Mouse (Mus musculus): ENCODE measurements around the gene Gm14862. TPM values are rescaled to one million over a fixed set of nuclear protein-coding genes. Genes with fewer than 3 reads are reported as not detected.
"Not testable (repeated sequence)": the region's sequence is repeated elsewhere in the genome, so short reads cannot be mapped to it uniquely, and the experiment has no call there.

Gm14862 gene
- not detected for total RNA-seq (2021)

- intact Hi-C loops (cut with DNase I) = no loop called here
- no peak for DNase-seq (ENCODE audit: extremely low spot score in 1 of 2, low spot score in 2 of 2)
Measured at GRCm38 (mm10) chrX:9256766-9257165, at the start of gene Gm14862. Gene Gm14862, minus strand, starts transcription at chrX:9256899.

- intact Hi-C loops (cut with DNase I) = no loop called here
- DNase-seq (ENCODE audit: extremely low spot score in 1 of 2, low spot score in 2 of 2) = no peak
Measured at GRCm38 (mm10) chrX:9303455-9303854, 46.8 kb upstream of the Gm14862 start.

- no peak for DNase-seq (ENCODE audit: extremely low spot score in 1 of 2, low spot score in 2 of 2)
Measured at GRCm38 (mm10) chrX:9302791-9303190, 46.1 kb upstream of the Gm14862 start.

GRCm38 (mm10) chrX:9298413-9298864 is 41.7 kb upstream of the Gm14862 start:
- DNase-seq (ENCODE audit: extremely low spot score in 1 of 2, low spot score in 2 of 2) = no peak
- intact Hi-C loops (cut with DNase I) = no loop called here

More at GRCm38 (mm10) chrX:9302791-9303190, 46.1 kb upstream of the Gm14862 start:
- intact Hi-C loops (cut with DNase I) = no loop called here

- DNase-seq (ENCODE audit: extremely low spot score in 1 of 2, low spot score in 2 of 2); intact Hi-C loops (cut with DNase I): not testable (repeated sequence)
Measured at GRCm38 (mm10) chrX:9293140-9293829, 36.6 kb upstream of the Gm14862 start.

- intact Hi-C loops (cut with DNase I); DNase-seq (ENCODE audit: extremely low spot score in 1 of 2, low spot score in 2 of 2): not testable (repeated sequence)
Measured at GRCm38 (mm10) chrX:9283464-9283863, 26.8 kb upstream of the Gm14862 start, which contains the start of gene H2al1m. Gene H2al1m, plus strand, starts transcription at chrX:9283764.

- no peak for DNase-seq (ENCODE audit: extremely low spot score in 1 of 2, low spot score in 2 of 2)
- intact Hi-C loops (cut with DNase I) = no loop called here
Measured at GRCm38 (mm10) chrX:9274321-9274720, 17.6 kb upstream of the Gm14862 start.

GRCm38 (mm10) chrX:9273377-9274002 is 16.8 kb upstream of the Gm14862 start:
- DNase-seq (ENCODE audit: extremely low spot score in 1 of 2, low spot score in 2 of 2) = no peak
- intact Hi-C loops (cut with DNase I) = no loop called here

GRCm38 (mm10) chrX:9272460-9273361 is 16.0 kb upstream of the Gm14862 start, which contains the start of gene Xk:
Gene Xk, plus strand, starts transcription at chrX:9272756.
- intact Hi-C loops (cut with DNase I) = no loop called here
- peak; percentile 7 to 65 for DNase-seq (ENCODE audit: extremely low spot score in 1 of 2, low spot score in 2 of 2)

GRCm38 (mm10) chrX:9271947-9272459 is 15.3 kb upstream of the Gm14862 start:
- intact Hi-C loops (cut with DNase I) = no loop called here
- DNase-seq (ENCODE audit: extremely low spot score in 1 of 2, low spot score in 2 of 2) = no peak

- DNase-seq (ENCODE audit: extremely low spot score in 1 of 2, low spot score in 2 of 2) = no peak
- intact Hi-C loops (cut with DNase I) = no loop called here
Measured at GRCm38 (mm10) chrX:9271112-9271511, 14.4 kb upstream of the Gm14862 start.

- intact Hi-C loops (cut with DNase I) = no loop called here
- DNase-seq (ENCODE audit: extremely low spot score in 1 of 2, low spot score in 2 of 2) = no peak
Measured at GRCm38 (mm10) chrX:9259267-9259666, 2.6 kb upstream of the Gm14862 start.

GRCm38 (mm10) chrX:9257831-9258230 is 1.1 kb upstream of the Gm14862 start:
- DNase-seq (ENCODE audit: extremely low spot score in 1 of 2, low spot score in 2 of 2) = no peak
- intact Hi-C loops (cut with DNase I) = no loop called here

- intact Hi-C loops (cut with DNase I) = no loop called here
- DNase-seq (ENCODE audit: extremely low spot score in 1 of 2, low spot score in 2 of 2) = no peak
Measured at GRCm38 (mm10) chrX:9254901-9255300, 1.8 kb downstream of the Gm14862 start.

GRCm38 (mm10) chrX:9253990-9254389 is 2.7 kb downstream of the Gm14862 start:
- intact Hi-C loops (cut with DNase I) = no loop called here
- DNase-seq (ENCODE audit: extremely low spot score in 1 of 2, low spot score in 2 of 2) = no peak

- intact Hi-C loops (cut with DNase I) = no loop called here
Measured at GRCm38 (mm10) chrX:9248911-9249310, 7.8 kb downstream of the Gm14862 start.

GRCm38 (mm10) chrX:9244603-9245336 is 11.9 kb downstream of the Gm14862 start:
- DNase-seq (ENCODE audit: extremely low spot score in 1 of 2, low spot score in 2 of 2) = no peak
- intact Hi-C loops (cut with DNase I) = no loop called here

More at GRCm38 (mm10) chrX:9248911-9249310, 7.8 kb downstream of the Gm14862 start:
- no peak for DNase-seq (ENCODE audit: extremely low spot score in 1 of 2, low spot score in 2 of 2)

- intact Hi-C loops (cut with DNase I) = no loop called here
- DNase-seq (ENCODE audit: extremely low spot score in 1 of 2, low spot score in 2 of 2) = peak; percentile 24 to 37
Measured at GRCm38 (mm10) chrX:9243381-9243864, 13.3 kb downstream of the Gm14862 start.

All from left cerebral cortex, postnatal 10 days (tissue).